Comparison of ENCODE assay signal across 16 mouse cellular contexts in the genomic region with DNA sequence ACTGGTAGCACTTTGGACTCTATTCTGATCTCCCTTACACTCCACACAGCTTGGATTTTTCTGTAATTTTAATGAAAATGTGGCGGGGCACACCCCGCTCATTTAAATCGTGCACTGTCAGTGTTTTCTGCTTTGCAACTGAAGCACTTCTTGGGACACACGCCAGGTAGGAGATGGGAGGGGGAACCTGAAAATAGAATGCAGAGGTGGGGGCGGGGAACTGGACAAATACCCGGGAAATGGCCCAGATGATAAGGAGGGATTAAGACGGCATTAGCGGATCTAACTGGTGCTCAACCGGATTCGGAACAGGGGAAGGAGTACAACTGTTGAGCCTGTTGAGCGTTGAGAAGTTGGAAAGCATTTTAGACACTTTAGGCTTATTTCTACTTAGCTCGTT.
DNase-seq lines count a peak whose midpoint lies in the region; ATAC-seq and TF ChIP-seq lines count a peak whose summit lies in the region.
"Had no signal": no experiment of that assay in that cellular context is flagged by ENCODE, and none has a peak within 500 bp of the region (broad histone marks: within the 10 kb centered on the region; RNA-seq: fewer than 3 reads in every experiment).

No protein-coding gene starts in this region.

- no peaks in the 10 kb centered on the region for H3K36me3 ChIP-seq in heart, postnatal 0 days (replicated peaks; ENCODE audit: control insufficient read depth, insufficient read depth, low read length)
- H3K36me3 ChIP-seq: embryonic facial prominence, embryonic 12.5 days; hindbrain, embryonic 15.5 days; limb, embryonic 15.5 days had no signal

- H3K9me3 ChIP-seq in heart, postnatal 0 days (replicated peaks; ENCODE audit: control insufficient read depth, low read length): no peaks in the 10 kb centered on the region
- H3K9me3 ChIP-seq: embryonic facial prominence, embryonic 12.5 days; hindbrain, embryonic 15.5 days; limb, embryonic 15.5 days had no signal

- ATAC-seq in heart, postnatal 0 days (ENCODE audit: insufficient read depth, low read depth): no peak
- ATAC-seq: forebrain, postnatal 0 days; Patski had no signal

- peak overlapping the region; percentile 54 for H3K4me2 ChIP-seq in heart, postnatal 0 days (ENCODE audit: low read depth, low read length)
- H3K4me2 ChIP-seq: embryonic facial prominence, embryonic 12.5 days; hindbrain, embryonic 15.5 days; limb, embryonic 15.5 days had no signal

- no peak overlapping the region for H3K27ac ChIP-seq in gastrocnemius, adult 2 months
- H3K27ac ChIP-seq in heart, postnatal 0 days (ENCODE audit: low read depth): no peak overlapping the region
- H3K27ac ChIP-seq: embryonic facial prominence, embryonic 12.5 days; hindbrain, embryonic 15.5 days; limb, embryonic 15.5 days had no signal

- intact Hi-C loops in gastrocnemius, adult 2 months (cut with DNase I): no loop called here

- WGBS in heart, postnatal 0 days: 22% methylated on average over 12 of the region's 12 CpGs

- H3K4me1 ChIP-seq in heart, postnatal 0 days (ENCODE audit: control insufficient read depth, insufficient read depth): peaks cover 37% of the 10 kb centered on the region
- H3K4me1 ChIP-seq: hindbrain, embryonic 15.5 days had no signal

- DNase-seq in gastrocnemius, adult 2 months: peak; percentile 62
- DNase-seq in gastrocnemius, postnatal 4 days (ENCODE audit: low spot score in 2 of 2): no peak
- DNase-seq in testis, postnatal 10 days (ENCODE audit: low spot score): peak; percentile 43
- DNase-seq in testis, postnatal 14 days (ENCODE audit: low spot score): no peak
- DNase-seq in heart, postnatal 0 days (ENCODE audit: low spot score): no peak
- DNase-seq in Muller cell, postnatal 12 days (ENCODE audit: inconsistent ontology term): no peak
- no peak for DNase-seq in neural tube, embryonic 10.5 days (ENCODE audit: extremely low spot score, low spot score)
- DNase-seq in right cerebral cortex, adult 2 months (ENCODE audit: low spot score in 2 of 2): no peak
- DNase-seq: adrenal gland, postnatal 36 days; cerebellum, adult 8-10 months; forebrain, postnatal 0 days; right cerebral cortex, postnatal 4 days had no signal

- peak overlapping the region; percentile 52 for H3K4me3 ChIP-seq in gastrocnemius, adult 2 months
- H3K4me3 ChIP-seq in heart, postnatal 0 days (ENCODE audit: low read depth, low read length): peak overlapping the region; percentile 15; the same call in 1 of the 2 replicates
- H3K4me3 ChIP-seq: embryonic facial prominence, embryonic 12.5 days; hindbrain, embryonic 15.5 days; limb, embryonic 15.5 days had no signal

- 0 out of 2 replicates have a peak overlapping the region, but pooled peaks have one; percentile 11 for H3K9ac ChIP-seq in heart, postnatal 0 days (replicated peaks; ENCODE audit: low read depth, low read length)
- H3K9ac ChIP-seq: embryonic facial prominence, embryonic 12.5 days; forebrain, postnatal 0 days; hindbrain, embryonic 15.5 days; limb, embryonic 15.5 days had no signal

- TF ChIP-seq EP300 in heart, postnatal 0 days (IDR thresholded peaks at IDR 0.05; ENCODE audit: low read depth): no peak

- no peak for TF ChIP-seq CTCF in gastrocnemius, adult 2 months (IDR thresholded peaks at IDR 0.05)
- TF ChIP-seq CTCF in heart, postnatal 0 days (IDR thresholded peaks at IDR 0.05; ENCODE audit: low read depth): no peak

- no peaks in the 10 kb centered on the region for H3K27me3 ChIP-seq in heart, postnatal 0 days (ENCODE audit: control insufficient read depth, insufficient read depth, low read length)
- H3K27me3 ChIP-seq: embryonic facial prominence, embryonic 12.5 days; hindbrain, embryonic 15.5 days; limb, embryonic 15.5 days; Patski had no signal

Comparison
In these comparisons a context has a peak if more than half of its experiments do, and no peak if none do; other contexts are left out.
1. DNase-seq: peak in gastrocnemius, adult 2 months (single experiment) and testis, postnatal 10 days (single experiment); none in gastrocnemius, postnatal 4 days (0 of 2), testis, postnatal 14 days (single experiment), heart, postnatal 0 days (single experiment), Muller cell, postnatal 12 days (single experiment), neural tube, embryonic 10.5 days (single experiment) and right cerebral cortex, adult 2 months (0 of 2).